Mouse (Mus musculus) neural tube, embryonic 12.5 days (tissue): ENCODE data around the gene Mical3. TPM values are rescaled to one million over a fixed set of nuclear protein-coding genes. Genes with fewer than 3 reads are reported as not detected.

Experiments
- ATAC-seq: fragments of 200-750 bp; cut with Nextera tagmentation; 2 replicates; pipeline ENCODE4 v1.8.0; 2017; ENCODE audit warnings: low read depth, mild to moderate bottlenecking, moderate TSS enrichment, moderate library complexity; ENCODE audit not compliant: low FRiP score
- H3K27ac ChIP-seq: fragments of 300-500 bp; sonication (generic); 2 replicates; pipeline ENCODE4 v1.5.1; 2016
- H3K27me3 ChIP-seq: fragments of 300-500 bp; sonication (generic); replicated peaks from 2 replicates; pipeline ENCODE4 v1.6.1; 2016; ENCODE audit warnings: mild to moderate bottlenecking
- H3K36me3 ChIP-seq: fragments of 300-500 bp; sonication (generic); 2 replicates; pipeline ENCODE4 v1.6.1; 2016; ENCODE audit warnings: mild to moderate bottlenecking
- H3K4me1 ChIP-seq: fragments of 300-500 bp; sonication (generic); 2 replicates; pipeline ENCODE4 v1.6.1; 2016
- H3K4me2 ChIP-seq: fragments of 300-500 bp; sonication (generic); replicated peaks from 2 replicates; pipeline ENCODE4 v1.6.1; 2016; ENCODE audit warnings: mild to moderate bottlenecking
- H3K4me3 ChIP-seq: fragments of 300-500 bp; sonication (generic); 2 replicates; pipeline ENCODE4 v1.5.1; 2016
- H3K9ac ChIP-seq: fragments of 300-500 bp; sonication (generic); 2 replicates; pipeline ENCODE4 v1.6.1; 2016; ENCODE audit warnings: mild to moderate bottlenecking
- H3K9me3 ChIP-seq: fragments of 300-500 bp; sonication (generic); 2 replicates; pipeline ENCODE4 v1.6.1; 2016; ENCODE audit warnings: mild to moderate bottlenecking
- WGBS: fragments of 180-500 bp; shearing (Covaris S2); methylation state at CpG from one replicate; pipeline ENCODE4 v1.1.7; 2016; 5-methylcytosine and 5-hydroxymethylcytosine counted together
- polyA plus RNA-seq: library from polyadenylated mRNA; unstranded; fragments of >200 nt; fragmentation: Nextera tagmentation; extraction: Ambion mirVana; gene quantifications from 2 replicates; pipeline ENCODE4 v1.2.1, GENCODE M21; 2016

Gene Mical3
- polyA plus RNA-seq, 1 experiment from 2014 or later, result 17.3 TPM

DNA sequence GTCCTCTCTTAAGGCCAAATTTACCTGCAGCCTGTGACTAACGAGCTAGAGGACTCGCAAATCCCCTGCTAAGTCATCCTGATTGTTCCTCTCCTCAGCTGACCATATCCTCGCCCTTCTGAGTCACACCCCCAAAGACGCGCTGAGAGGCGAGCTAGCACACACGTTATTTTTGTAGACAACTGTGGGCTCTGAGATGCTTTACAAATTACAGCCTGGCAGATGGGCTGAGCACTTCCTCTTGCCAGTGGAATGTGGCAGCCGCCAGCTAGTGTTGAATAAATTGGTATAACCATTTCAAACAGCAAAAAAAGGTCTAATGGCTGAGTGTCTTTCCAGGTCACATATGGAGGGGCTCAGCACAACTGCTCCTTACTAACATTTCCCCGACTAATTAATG lies 91.5 kb downstream of the Mical3 start:
- H3K4me1 ChIP-seq, result no peaks in the 10 kb centered on the region
- ATAC-seq, result no peak
- no peaks in the 10 kb centered on the region for H3K9me3 ChIP-seq
- 91% methylated on average over 9 of the region's 9 CpGs for WGBS
- H3K9ac ChIP-seq, result no peak overlapping the region
- peaks cover 59% of the 10 kb centered on the region for H3K36me3 ChIP-seq
- H3K27ac ChIP-seq, result no peak overlapping the region
- no peak overlapping the region for H3K4me3 ChIP-seq
- H3K4me2 ChIP-seq, result no peak overlapping the region
- no peaks in the 10 kb centered on the region for H3K27me3 ChIP-seq

DNA sequence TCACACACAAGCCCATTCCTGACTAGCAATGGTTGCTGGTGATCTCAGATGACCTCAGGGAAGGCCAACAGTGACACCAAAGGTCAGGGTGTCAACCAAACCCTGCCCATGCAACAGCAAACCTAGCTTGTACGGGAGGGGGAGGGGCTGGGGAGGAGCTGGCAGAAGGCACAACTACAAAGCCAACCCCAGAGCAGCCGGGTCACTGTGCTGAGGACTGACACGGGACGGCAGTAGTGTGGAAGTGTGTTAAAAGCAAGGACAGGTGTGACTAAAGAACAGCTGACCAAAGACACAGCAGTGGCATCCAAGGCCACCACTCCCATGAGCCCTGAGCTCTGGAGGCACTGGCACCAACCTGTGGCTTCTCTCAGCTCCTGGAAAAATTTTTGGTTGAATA lies 93.7 kb downstream of the Mical3 start:
- no peaks in the 10 kb centered on the region for H3K9me3 ChIP-seq
- no peak overlapping the region for H3K4me2 ChIP-seq
- peaks cover 81% of the 10 kb centered on the region for H3K36me3 ChIP-seq
- no peaks in the 10 kb centered on the region for H3K4me1 ChIP-seq
- H3K9ac ChIP-seq, result no peak overlapping the region
- H3K27ac ChIP-seq, result no peak overlapping the region
- H3K27me3 ChIP-seq, result no peaks in the 10 kb centered on the region
- ATAC-seq, result no peak
- H3K4me3 ChIP-seq, result no peak overlapping the region
- 72% methylated on average over 4 of the region's 4 CpGs for WGBS

DNA sequence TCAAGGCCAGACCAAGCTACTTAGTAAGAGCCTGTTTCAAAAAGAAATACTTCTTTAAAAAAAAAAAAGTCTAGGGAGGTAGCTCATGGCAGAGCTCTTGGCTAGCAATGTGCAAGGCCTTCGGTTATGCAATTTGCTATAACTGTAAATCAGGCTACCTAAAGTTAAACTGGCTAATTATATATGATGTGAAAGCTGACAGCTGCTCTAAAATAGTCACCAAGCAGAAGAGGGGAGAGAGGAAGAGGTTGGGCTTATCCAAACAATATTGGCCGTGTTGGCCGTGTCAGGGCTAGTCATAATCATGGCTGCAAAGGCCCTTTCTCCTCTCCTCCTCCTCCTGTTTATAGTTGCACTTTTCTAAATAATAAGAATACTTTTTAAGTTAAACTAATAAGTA lies 94.9 kb downstream of the Mical3 start:
- H3K9me3 ChIP-seq, result no peaks in the 10 kb centered on the region
- H3K36me3 ChIP-seq, result peaks cover 78% of the 10 kb centered on the region
- no peaks in the 10 kb centered on the region for H3K27me3 ChIP-seq
- H3K4me1 ChIP-seq, result no peaks in the 10 kb centered on the region
- H3K9ac ChIP-seq, result no peak overlapping the region
- H3K4me3 ChIP-seq, result no peak overlapping the region
- WGBS, result 86% methylated on average over 3 of the region's 3 CpGs
- H3K27ac ChIP-seq, result no peak overlapping the region
- H3K4me2 ChIP-seq, result no peak overlapping the region
- no peak for ATAC-seq

DNA sequence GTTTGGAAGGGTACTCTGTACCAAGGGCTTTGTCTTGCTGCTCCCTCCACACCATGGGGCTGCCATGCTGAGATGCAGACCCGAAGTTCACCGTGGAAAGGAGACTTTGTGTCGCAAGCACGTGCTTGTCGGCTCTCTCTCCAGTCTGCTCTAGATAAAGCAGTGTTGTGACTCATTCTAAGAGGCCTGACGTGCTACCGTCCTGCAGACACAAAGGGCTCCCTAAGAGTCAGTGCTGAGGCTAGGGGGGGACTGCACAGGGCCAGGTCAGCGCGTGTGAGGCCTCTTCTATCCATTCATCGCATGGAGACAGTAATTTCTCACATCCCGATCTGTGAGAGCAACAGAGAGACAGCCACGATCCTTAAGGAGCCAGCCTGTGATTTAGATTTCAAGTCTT lies 95.5 kb downstream of the Mical3 start:
- 50% methylated on average over 12 of the region's 12 CpGs for WGBS
- no peak overlapping the region for H3K9ac ChIP-seq
- ATAC-seq, result no peak; the same call in 1 of the 2 replicates
- no peak overlapping the region for H3K4me2 ChIP-seq
- H3K4me3 ChIP-seq, result no peak overlapping the region
- H3K27me3 ChIP-seq, result no peaks in the 10 kb centered on the region
- H3K36me3 ChIP-seq, result peaks cover 79% of the 10 kb centered on the region
- H3K27ac ChIP-seq, result no peak overlapping the region
- H3K9me3 ChIP-seq, result no peaks in the 10 kb centered on the region
- no peaks in the 10 kb centered on the region for H3K4me1 ChIP-seq

DNA sequence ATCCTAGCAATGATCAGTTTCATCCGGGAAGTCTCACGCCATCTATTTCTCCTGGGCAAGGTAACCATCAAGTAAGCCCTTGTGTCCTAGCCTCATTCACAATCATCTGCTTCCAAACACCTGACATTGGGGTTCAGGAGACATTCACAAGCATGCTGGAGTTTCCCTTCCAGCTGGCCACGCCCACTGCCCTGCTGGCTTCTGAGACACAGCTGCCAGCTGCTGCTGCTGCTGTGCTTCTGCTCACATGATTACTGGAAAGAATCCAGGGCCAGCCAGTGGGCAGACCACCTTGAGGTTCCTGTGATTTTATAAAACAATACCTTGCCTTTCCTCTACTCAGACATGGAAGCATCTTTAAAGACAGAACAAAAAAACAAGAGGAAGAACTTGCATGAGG lies 97.5 kb downstream of the Mical3 start:
- Histone ChIP-seq H3K4me2 (no peak overlapping the region), H3K9ac (no peak overlapping the region), H3K4me1 (no peaks in the 10 kb centered on the region), H3K9me3 (no peaks in the 10 kb centered on the region), H3K27ac (no peak overlapping the region), H3K4me3 (no peak overlapping the region), H3K27me3 (no peaks in the 10 kb centered on the region), H3K36me3 (peaks cover 81% of the 10 kb centered on the region)
- WGBS, result 91% methylated on average over 3 of the region's 3 CpGs
- no peak for ATAC-seq

DNA sequence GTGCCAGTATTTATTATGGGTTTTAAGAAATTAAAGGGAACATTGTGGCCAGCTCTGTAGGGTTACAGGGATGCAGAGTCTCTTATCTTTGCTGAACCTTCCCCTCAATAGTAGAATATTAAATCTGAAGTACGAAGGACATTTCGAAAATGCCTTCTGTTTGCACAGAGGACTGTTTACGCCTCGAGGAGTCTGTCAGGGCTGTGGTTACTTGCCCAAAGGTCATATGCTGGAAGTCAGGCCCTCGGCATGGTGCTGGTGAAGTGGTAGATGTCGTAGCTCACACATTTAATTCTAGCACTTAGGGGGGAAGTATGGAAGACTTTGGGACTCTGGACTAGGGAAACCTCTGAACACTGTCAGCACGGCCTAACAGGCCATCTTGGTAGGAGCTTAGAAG lies 99.4 kb downstream of the Mical3 start:
- Histone ChIP-seq H3K4me1 (peaks cover 11% of the 10 kb centered on the region; the same call in 1 of the 2 replicates), H3K9ac (no peak overlapping the region), H3K4me2 (no peak overlapping the region), H3K36me3 (peaks cover 72% of the 10 kb centered on the region), H3K27me3 (no peaks in the 10 kb centered on the region), H3K4me3 (no peak overlapping the region), H3K9me3 (no peaks in the 10 kb centered on the region), H3K27ac (no peak overlapping the region)
- no peak for ATAC-seq
- 96% methylated on average over 7 of the region's 7 CpGs for WGBS

DNA sequence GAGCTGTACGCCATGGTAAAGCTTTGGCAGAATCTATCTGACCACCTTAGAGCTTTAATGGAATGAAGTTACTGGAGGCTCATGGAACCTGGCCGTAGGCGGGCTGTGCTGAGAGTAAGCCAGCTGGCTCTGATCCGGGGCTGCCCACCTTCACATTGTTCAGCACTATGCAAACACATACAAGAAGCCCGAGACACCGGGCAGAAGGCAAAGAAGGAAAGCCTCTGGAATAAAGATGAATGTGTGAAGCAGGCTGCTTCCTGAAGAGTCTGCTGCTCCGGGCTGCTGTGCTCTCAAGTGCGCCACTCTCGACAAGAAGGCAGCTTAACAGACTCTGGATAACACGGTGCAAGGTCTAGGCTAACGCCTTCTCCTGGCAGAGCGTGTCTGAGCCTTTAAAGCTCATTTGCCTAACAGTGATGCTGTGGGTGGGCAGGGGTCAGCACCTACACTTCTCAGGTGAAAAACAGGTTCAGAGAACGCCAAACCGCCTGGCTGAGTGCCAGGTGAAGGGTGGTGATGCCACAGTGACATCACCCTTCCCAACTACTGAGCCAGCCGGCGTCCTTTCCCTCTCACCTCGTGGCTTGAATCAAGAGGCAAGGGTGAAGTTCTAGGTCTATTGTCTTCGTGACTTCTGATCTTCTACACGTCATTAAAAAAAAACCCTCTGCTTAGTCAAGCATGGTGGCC lies 100.8 kb downstream of the Mical3 start:
- H3K9me3 ChIP-seq, result no peaks in the 10 kb centered on the region
- no peak overlapping the region for H3K9ac ChIP-seq
- no peak for ATAC-seq
- H3K36me3 ChIP-seq, result peaks cover 63% of the 10 kb centered on the region
- no peak overlapping the region for H3K27ac ChIP-seq
- peaks cover 18% of the 10 kb centered on the region; the same call in 1 of the 2 replicates for H3K4me1 ChIP-seq
- no peak overlapping the region for H3K4me2 ChIP-seq
- H3K4me3 ChIP-seq, result no peak overlapping the region
- WGBS, result 92% methylated on average over 19 of the region's 19 CpGs
- H3K27me3 ChIP-seq, result no peaks in the 10 kb centered on the region

DNA sequence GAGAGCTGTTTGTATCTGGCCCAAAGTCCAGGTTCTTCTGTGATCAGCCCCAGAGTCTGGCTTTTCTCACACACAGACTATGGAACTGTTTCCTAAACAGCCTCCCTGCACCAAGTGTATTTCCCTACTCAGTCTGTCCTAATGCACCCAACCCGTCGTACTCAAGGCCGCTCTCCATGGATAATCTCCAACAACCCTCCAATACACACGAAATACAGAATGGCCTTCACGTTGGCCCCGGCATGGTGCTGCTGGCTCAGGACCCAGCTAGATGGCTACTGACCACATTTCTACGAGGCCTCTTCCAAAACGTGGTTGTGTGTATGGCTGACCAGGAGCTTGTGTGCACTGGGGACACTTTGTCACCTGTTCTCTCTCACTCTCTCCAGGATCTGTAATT lies 102.3 kb downstream of the Mical3 start:
- Histone ChIP-seq H3K27me3 (no peaks in the 10 kb centered on the region), H3K27ac (no peak overlapping the region), H3K4me3 (no peak overlapping the region), H3K9ac (no peak overlapping the region), H3K4me2 (no peak overlapping the region), H3K4me1 (peaks cover 18% of the 10 kb centered on the region; the same call in 1 of the 2 replicates), H3K9me3 (no peaks in the 10 kb centered on the region), H3K36me3 (peaks cover 61% of the 10 kb centered on the region)
- WGBS, result 95% methylated on average over 8 of the region's 8 CpGs
- ATAC-seq, result no peak

DNA sequence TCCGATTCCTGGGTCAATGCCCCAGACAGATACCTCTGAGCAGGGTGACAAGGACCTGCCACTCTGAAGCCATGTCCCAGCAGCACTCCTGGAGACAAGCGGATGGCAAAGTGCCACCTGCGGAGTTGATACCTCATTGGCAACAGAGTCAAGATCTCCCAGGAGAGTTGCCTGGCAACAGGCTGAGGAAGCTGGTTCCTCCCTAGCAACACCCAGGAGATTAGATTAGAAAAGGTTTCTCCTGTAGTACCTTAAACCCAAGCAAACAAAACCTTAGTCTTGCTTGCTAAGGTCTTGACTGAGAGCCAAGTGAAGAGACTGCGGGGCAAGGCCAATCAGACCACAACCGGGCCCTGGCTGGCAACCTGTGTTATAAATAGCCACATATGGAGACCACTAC lies 103.5 kb downstream of the Mical3 start:
- Histone ChIP-seq H3K36me3 (peaks cover 58% of the 10 kb centered on the region), H3K4me2 (no peak overlapping the region), H3K9me3 (no peaks in the 10 kb centered on the region), H3K4me3 (no peak overlapping the region), H3K27ac (no peak overlapping the region), H3K27me3 (no peaks in the 10 kb centered on the region), H3K4me1 (peaks cover 18% of the 10 kb centered on the region; the same call in 1 of the 2 replicates), H3K9ac (no peak overlapping the region)
- no peak for ATAC-seq
- 68% methylated on average over 5 of the region's 5 CpGs for WGBS

DNA sequence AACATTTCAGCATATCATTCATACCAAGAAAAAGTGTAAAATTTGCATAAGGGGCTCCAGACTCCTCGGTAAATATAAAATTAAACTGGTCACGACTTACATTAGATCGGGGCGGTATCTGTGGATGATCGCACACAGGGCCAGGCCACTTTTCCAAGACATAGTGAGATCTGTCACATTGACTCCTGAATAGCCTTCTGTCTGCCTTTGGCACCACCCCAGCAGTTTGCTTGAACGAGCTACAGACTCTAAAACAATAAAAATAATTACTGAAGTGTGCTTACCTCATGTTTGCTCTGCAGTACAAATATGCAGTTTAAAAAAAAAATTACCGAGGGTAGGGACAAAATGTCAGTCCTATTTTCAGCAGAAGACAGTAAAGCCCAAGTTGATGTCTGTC lies 103.9 kb downstream of the Mical3 start:
- Histone ChIP-seq H3K9me3 (no peaks in the 10 kb centered on the region), H3K4me3 (no peak overlapping the region), H3K4me1 (peaks cover 18% of the 10 kb centered on the region; the same call in 1 of the 2 replicates), H3K9ac (no peak overlapping the region), H3K4me2 (no peak overlapping the region), H3K36me3 (peaks cover 57% of the 10 kb centered on the region), H3K27ac (no peak overlapping the region), H3K27me3 (no peaks in the 10 kb centered on the region)
- ATAC-seq, result no peak
- WGBS, result 67% methylated on average over 7 of the region's 7 CpGs

DNA sequence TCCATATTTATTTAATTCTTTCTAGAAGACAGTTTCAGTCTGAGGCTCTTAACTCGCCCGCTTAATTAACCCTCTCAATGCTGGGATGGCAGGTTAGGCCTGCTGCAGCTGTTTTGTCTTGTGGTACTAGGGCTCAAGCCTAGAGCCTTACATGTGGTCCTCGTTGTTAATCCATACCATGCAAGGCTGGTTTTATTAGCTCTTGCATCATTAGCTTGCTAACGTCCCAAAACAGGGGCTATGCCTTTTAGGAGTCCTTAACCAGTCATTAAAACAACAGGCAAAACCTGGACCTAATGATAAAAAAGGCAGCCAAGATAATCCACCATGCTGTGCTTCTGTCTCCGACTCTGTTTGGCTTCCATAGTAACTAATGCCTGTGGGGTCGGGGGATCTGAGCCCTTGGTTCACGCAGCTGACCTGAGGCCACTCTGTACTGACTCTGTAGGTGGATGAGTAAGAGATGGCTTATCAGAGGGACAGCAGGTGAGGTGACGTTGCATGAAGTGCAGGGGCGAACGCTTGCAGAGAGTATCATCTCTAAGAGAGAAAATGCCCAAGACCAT lies 104.7 kb downstream of the Mical3 start:
- H3K4me3 ChIP-seq, result no peak overlapping the region
- no peak overlapping the region for H3K27ac ChIP-seq
- H3K36me3 ChIP-seq, result peaks cover 60% of the 10 kb centered on the region
- H3K27me3 ChIP-seq, result no peaks in the 10 kb centered on the region
- no peak overlapping the region for H3K4me2 ChIP-seq
- H3K4me1 ChIP-seq, result peaks cover 18% of the 10 kb centered on the region; the same call in 1 of the 2 replicates
- 36% methylated on average over 10 of the region's 10 CpGs for WGBS
- ATAC-seq, result no peak
- no peaks in the 10 kb centered on the region for H3K9me3 ChIP-seq
- no peak overlapping the region for H3K9ac ChIP-seq

DNA sequence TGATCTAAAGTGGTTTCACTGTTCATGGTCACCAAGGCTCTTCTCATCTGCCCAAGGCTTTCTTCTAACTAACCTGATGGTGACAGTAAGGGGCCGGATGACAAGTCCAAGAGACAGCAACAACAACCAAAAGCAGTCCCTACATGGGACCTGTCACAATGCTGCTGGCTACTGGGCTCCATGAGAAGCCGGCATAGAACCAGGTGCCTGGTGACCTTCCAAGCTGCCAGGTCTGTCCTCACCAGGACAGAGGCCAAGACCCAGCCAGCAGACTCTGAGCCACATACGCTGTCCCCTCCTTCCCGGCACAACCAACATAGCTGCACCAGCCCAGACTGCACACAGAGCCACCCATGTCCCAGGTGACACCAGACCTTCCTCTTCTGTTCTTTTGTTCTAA lies 112.7 kb downstream of the Mical3 start:
- Histone ChIP-seq H3K9me3 (no peaks in the 10 kb centered on the region), H3K27ac (no peak overlapping the region), H3K27me3 (no peaks in the 10 kb centered on the region), H3K4me1 (no peaks in the 10 kb centered on the region), H3K9ac (no peak overlapping the region), H3K4me3 (no peak overlapping the region), H3K4me2 (no peak overlapping the region), H3K36me3 (peaks cover 55% of the 10 kb centered on the region)
- WGBS, result 97% methylated on average over 4 of the region's 4 CpGs
- ATAC-seq, result no peak
